Mouse (Mus musculus) kidney, adult 18-20 months (tissue): Measurements from ENCODE around the gene Baiap2l1.

ENCODE experiments used
- DNase-seq: peaks from one replicate; pipeline ENCODE4 v3.0.0; 2021

Baiap2l1 gene

DNA sequence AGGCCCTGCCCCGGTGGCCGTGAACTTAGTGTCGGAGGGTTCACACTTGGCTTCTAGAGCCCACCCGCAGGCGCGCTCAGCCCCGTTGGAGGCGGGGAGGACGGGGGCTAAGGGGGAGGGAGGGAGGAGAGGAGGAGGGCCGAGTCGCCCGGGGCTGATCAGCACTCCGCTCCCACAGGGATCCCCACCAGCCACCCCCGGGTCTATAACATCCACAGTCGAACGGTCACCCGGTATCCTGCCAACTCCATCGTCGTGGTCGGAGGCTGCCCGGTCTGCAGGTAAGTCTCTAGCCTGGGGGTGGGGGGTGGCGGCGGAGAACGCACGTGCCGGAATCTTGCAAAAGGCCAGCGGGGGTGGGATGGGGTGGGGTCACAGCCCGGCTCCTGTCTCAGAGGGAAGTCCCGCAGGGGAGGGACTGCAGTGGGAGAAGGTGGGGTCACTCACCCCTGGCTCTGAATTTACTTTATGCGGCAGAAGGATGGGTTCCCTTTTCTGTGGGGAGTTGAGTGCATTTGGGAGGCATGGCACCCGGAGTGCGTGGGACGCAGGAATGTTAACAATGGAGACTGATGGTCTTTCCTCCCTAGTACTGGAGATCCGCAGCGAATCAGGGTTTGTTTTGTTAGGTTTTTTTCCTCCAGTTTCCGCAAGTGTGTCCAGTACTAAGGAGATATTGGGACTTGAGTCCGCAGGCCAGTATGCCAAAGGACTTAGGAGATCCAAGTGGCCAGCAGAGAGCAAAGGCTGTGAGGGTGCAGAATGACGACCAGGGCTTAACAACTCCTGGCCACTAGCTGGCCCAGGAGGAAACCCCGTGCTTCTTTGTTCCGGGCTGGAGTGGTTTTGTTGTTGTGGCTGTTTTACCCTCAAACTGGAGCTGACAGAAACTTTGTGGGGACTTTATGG lies 102.0 kb downstream of the Baiap2l1 start:
- DNase-seq: peak; percentile 70

DNA sequence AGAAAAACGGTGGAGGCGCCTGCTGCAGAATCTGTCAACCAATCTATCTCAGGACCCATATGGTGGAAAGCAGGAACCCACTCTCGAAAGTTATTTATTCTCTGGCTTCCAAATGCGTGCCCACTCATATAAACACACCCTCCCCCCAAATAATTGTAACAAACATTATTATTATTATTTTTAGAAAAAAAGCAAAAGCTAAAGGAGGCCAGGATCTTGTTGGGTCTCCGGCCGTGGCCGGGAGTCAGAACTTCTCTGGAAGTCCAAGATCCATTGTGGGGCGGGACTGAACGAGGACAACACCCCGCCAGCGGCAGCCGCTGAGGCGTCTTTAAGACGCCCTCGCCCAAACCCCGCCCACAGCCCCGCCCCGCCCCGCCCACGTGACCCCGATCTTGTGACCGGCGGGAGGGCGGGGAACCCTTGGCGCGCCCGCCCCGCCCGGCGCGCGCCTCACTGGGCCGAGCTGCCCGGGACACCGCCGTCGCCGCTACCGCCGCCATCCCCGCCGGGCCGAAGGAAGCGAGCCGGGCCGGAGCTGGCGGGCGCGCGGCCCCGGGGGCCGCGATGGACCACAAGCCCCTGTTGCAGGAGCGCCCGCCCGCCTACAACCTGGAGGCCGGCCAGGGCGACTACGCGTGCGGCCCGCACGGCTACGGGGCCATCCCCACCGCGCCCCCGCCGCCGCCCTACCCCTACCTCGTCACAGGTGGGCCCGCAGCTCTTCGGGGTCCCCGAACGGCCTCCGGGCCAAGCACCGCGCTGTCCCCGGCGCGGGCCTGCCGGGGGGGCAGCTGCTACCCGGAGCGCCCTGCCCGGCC lies 102.9 kb downstream of the Baiap2l1 start:
- peak; percentile 91 for DNase-seq

DNA sequence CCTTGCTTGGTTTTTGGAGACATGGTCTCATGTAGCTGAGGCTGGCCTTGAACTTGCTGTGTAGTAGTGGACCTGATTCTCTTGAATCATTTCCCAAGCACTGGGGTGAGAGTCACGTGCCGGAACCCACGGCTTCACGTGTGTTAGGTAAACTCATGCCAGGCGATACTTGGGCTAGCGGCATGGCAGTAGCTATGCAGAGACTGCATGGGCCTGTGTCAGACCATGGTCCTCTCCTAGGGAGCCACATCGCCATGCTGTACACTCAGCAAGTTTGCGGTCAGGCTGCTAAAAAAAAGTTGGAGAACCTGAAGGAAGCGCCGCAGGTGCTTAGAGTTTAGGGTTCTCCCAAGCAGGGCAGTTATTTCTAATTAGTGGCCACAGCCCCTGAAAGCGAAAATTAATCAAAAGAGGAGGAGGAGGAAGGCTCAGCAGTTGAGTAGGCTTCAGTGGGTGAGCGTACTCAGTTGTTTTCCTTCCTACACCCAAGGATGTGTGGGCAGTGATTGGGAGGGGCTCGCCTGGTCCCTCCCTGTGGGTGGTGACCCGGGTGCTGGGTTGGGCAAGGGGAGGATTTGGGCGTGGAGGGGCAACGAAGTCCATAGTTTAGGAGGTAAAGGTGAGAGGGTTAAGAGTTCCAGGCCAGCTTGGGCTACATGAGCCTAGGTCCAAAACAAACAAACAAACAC lies 103.6 kb downstream of the Baiap2l1 start:
- peak; percentile 86 for DNase-seq

DNA sequence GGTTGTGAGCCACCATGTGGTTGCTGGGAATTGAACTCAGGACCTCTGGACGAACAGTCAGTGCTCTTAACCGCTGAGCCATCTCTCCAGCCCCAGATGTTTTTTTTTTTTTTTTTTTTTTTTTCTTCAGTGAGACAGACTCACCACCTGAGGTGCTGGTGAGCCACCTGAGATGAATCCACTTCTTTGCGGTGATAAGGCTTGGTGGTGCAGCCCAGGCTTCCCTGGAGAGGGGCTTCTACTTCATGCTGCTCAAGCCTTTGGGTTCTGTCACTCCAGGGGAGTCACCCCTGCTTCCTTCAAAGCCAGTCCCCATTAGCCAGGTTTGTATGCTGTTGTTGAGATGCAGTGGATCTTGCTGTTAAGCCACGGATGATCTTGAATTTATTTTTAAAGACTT lies 104.7 kb downstream of the Baiap2l1 start:
- DNase-seq: no peak

DNA sequence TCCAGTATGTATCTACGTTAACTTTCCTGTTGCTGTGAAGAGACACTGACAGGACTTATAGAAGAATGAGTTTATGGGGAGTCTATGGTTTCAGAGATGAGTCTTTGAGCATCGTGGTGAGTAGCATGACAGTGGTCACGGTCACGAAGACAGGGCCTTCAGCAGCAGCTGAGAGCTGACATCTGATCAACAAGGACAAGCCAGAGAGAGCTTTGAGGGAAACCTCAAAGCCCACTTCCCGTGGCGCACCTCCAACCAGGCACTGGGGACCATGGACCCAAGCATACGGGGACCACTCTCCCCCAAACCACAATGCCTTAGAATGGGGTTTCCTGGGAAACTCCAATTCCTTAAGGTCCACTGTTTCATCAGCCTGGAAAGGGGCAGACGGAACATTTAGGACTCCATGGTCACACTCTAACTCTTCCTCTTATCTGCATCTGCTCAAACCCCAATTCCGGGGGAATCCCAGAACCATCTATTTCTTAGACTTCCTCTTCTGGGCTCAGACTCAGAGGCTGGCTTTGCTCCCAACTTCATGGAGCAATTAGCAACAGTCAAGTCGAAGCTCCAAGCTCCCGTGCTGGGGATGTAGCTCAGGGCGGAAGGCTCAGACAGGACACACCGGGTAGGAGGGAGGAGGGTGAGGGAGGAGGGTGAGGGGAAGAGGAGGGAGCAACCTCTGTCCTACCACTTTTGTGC lies 105.9 kb downstream of the Baiap2l1 start:
- no peak for DNase-seq

DNA sequence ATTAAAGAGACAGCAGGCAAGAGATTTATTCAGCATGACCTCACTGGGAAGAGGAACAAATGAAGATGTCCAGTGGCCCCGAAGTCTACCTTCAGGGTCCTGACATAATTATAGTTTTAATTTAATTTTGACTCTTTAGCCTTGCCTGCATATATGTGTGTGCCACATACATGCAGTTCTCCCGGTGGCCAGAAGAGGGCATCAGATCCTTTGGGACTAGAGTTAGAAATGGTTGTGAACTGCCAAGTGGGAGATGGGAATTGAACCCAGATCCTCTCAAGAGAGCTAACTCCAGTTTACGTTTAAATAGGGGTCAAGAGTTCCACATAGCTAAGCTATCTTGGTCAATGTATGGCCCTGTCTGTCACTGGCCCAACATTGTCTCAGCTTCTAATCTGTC lies 108.0 kb downstream of the Baiap2l1 start:
- DNase-seq: no peak

DNA sequence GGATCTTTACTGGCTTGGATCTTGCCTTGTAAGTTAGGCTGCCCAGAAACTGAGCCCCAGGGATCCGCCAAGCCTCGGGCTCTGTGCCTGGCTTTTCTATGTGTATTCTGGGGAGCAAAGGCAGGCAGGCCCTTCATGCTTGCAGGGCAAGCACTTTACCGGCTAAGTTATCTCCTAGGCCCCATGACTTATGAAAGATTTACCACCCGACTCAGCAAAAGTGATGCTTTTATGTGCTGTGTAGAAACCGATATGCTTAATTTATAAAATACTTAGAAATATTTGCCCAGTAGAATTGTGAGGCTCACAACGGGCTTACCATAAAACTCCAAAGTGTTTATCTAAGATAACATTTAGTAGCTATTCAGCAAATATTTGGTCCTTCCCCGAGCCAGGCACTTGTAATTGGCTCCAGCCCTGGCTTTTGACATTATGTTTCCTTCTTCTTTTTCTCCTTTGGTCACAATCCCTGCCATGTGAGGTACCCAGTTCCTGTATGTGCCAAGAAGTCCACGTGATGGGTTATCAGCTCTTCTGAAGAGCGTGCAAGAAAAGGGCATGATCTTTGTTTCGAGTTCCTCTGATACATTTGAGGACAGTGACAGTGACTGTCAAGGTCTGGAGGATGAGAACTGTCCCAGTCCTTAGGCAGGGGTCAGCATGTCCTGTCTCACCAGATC lies 109.9 kb downstream of the Baiap2l1 start:
- DNase-seq: no peak

DNA sequence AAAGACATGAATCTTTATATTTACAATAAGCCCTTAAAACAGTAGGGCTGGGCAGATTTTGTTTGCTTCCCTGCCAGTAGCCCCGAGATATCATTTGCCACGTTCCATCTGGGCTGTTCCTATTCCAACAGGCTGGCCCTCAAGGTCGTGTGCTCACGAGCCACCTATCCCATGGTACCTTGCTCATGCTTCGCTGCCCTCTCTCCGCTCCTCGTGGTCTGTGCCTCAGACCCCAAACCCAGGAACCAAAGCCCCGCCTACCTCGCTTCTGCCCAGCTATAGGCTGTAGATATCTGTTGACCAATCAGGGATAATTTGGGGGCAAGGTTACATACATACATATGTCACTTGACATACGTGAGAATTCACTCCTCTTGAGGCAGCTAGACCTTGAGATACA lies 110.6 kb downstream of the Baiap2l1 start:
- no peak for DNase-seq

DNA sequence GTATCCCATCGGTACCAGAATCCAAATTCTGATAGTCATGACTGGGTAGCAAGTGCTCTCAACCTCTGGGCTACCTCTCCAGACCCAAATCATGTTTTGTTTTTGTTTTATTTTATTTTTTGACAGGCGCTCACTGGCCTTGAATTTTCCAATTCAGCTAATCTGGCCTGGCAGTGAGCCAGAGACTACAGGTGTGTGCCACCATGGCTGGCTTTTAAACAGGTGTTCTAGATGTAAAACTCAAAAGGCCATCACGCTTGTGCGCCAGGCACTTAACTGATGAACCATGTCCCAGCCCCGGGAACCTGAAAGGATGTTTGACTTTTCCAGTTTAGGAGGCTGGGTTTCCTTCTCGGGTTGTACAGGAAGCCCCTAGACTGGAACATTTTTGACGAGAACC lies 111.2 kb downstream of the Baiap2l1 start:
- no peak for DNase-seq

DNA sequence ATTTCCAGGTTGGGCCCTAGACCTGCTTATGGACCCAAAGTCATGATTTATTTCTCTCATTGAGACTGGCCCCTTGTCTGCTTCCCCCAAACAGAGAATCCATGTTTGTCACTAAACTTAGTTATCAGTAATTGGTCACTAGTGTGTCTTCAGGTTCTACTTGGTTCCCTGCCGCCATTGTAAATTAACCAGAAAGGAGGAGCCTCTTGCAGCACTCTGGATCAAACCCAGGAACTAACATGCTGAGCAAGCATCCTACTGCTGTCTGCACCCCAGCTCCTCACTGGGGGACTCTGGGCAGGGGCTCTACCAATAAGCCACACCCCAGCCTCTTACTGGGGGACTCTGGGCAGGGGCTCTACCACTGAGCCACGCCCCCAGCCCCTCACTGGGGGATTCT lies 112.3 kb downstream of the Baiap2l1 start:
- no peak for DNase-seq

DNA sequence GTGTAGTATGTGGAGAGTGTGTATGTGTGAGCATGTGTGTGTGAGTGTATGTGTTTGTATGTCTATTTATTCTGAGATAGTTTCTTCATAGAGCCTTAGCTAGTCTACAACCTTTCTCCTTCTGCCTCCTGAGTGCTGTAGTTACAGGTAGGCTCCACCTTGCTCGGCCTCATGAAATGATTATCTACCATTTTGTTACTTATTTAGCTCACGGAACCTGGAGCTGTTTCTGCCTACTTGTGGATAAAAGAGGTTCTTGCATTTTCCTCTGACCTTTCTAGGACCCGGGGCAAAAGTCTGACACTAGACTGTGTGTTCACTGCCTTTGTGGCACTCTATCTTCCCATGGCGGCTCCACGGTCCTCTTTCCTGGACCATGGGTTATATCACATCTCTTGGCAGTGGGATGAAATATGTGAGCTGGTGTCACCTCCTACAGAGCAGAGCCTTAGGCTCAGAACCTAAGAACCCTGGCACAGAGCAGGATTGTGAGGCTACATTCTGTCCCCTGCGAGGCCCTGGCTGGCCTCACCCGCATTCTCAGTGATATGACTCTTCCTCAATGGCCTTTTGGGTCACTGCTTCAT lies 113.9 kb downstream of the Baiap2l1 start, which contains the start of gene Bri3:
Gene Bri3 (plus strand): TSS at position 537 of the 587 bp plus-strand sequence.
- no peak for DNase-seq

DNA sequence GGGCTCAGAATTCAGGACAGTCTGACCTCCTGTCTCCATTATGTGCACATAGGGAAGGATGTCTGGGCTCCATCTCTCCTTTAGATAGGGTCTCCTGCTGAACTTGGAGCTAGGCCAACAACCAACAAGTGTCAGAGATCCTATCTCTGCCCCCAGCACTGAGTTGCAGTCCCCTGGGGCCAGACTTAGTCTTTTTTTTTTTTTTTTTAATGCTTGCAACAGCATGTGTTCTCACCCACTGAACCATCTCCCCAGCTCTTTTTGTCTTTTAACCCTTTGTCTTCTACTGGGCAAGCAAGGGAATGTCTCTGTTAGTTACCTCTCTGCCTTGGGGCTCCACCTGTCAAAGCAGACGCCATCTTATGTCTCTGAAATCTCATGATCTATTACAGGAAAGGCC lies 118.9 kb downstream of the Baiap2l1 start:
- DNase-seq: no peak

DNA sequence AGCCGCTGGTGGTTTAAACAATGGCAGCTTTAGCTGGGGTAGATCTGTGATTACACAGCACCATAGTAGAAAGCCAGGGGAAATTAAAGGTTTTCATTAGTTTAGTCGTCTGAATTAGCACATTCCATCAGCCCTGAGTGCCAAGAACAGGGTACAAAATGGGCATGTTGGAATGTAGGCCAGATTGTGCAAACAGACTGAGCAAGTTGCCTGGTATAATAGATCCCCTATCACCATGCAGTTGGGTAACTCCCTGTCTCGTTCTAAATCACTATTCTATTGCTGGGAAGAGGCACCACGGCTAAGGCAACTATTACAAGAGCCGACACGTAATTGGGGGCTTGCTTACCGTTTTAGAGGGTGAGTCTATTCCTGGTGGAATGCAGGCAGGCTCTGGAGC lies 123.2 kb downstream of the Baiap2l1 start:
- DNase-seq: no peak

DNA sequence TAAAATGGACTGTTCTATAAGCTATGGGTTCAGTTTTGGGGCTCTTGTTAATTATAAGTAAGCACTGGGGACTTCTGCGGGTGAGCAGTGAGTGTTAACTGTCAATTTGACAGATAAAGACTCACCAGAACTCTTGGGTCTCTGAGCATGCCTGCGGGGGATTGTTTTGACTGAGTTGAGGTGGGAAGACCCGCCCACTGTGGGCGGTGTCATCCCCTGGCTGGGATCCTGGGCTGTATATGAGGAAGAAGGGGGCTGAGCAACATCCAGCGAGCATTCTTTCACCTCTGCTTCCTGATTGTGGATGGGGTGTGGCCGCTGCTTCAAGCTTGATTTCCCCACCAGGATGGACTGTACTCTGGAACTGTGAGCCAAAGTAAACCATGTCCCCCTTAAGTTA lies 123.7 kb downstream of the Baiap2l1 start:
- no peak for DNase-seq

DNA sequence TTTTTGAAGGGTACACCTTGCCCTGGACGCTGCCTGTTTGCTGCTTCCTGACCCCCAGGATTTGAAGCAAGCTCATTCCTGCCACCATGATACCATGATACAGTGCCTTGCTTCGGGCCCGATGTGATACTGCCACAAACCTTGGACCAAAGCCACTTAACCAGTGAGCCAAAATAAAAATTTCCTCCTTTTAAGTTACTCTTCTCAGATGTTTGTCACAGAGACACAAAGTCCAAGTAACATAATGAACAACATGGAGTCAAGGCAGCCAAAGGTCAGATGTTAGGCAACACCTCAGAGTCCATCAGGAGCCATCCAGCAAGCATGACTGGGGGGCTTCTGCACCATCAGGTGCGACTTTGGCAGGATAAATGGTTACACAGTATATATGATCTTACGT lies 125.4 kb downstream of the Baiap2l1 start:
- DNase-seq: no peak

DNA sequence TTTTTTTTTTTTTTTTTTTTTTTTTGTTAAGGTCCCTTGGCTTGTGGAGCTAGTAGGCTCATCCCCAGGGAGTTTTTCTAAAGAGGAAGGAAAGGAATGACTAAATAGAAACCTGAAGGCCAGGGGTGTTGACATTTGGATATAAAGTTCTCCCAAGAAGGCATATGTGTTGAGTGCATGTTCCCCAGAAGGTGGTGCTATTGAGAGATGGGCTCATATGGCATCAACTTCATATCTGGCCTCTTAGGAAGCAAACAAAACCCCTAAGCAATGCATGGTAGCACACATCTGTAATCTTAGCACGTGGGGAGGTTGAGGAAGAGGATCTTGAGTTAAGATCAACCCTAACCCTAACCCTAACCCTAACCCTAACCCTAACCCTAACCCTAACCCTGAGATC lies 126.5 kb downstream of the Baiap2l1 start:
- no peak for DNase-seq

DNA sequence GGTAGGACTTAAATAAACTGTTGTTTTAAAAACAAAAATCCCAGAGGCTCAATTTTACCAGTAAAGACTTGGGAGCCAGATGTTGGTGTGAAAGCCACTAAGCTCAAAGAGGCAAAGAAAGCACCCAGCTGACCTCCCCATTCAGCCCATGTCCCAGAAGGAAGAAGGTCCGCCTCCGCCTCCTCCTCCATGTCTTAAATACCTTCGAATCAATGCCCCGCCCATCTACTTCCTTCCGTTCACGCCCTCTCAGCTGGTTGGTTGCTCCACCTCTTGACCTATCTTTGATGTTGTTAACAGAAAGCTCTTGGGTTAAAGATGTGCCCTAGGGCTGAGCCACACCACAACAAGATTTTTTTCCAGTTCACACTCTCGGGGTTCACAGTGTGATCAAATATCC lies 127.7 kb downstream of the Baiap2l1 start:
- DNase-seq: no peak

DNA sequence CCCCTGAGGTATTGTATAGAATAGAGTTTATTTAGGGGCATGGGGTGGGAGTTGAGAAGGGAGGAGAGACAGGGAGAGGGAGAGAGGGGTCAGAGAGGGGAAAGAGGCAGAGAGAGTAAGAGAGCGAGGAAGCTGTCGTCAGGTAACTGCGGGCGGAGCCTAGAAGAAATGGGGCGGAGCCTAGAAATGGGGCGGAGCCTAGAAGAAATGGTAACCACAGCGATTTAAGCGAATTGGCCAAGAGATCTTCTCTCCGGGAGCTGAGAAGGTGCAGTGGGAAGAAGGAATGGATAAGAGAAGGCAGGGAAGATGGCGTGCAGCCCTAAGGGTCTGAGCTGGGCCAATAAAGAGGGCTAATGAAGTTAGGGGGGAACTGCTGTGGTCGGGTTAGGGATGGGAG lies 131.7 kb downstream of the Baiap2l1 start:
- no peak for DNase-seq

DNA sequence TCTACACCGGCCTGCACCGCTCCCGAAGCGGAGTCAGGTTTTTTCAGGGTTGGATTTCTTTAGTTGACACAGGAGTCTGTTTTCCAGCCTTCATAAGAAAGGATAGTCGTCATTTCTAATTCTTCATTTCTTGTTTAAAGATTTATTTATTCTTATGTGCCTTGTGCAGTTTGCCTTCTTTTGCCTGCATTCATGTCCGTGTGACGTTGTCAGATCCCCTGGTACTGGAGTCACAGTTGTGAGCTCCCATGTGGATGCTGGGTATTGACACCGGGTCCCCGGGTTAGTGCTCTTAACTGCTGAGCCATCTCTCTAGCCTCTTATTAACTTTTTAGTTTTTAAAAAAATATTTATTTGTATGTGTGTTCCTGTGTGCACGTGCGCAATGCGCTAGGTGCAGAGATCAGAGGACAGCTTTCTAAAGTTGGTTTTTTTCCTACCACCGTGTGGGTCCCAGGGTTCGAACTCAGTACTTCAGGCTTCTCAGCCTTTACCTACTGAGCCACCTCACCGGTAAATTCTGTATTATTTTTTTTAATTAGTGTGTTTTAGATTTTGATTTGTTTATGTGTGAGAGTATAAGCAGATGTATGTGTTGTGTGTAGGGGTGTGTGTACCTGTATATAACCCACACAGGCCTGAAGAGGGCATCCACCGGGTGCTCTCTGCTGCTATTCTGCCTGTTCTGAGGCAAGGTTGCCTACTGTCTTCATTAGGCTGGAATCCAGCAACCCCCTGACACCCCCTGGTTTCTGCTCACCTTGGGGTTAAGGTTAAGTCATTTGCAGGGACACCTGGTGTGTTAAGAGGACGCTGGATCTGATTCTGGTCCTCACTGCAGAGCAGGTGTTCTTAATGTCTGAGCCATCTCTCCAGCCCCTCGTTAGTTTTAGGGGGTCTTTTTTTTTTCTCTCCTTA lies 133.8 kb downstream of the Baiap2l1 start:
- DNase-seq: no peak

DNA sequence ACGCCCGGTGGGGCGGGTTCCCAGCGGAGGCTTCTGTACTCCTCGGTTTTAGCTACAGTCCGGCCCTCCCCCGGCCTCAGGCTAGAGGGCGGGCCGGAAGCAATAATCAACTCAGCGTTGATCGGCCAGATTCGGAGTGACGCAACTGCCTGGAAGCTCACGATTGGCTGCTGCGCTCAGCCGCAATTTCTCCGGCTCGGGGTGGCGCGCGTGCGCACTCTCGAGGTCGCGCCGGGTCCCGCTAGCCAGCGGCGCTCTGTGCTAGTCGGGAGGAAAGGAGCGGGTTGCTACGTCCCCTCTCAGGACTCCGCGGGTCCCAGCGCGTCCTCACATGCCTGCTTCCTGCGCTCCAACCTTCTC lies 134.4 kb downstream of the Baiap2l1 start, which contains the start of gene Tecpr1:
Gene Tecpr1 (minus strand): TSS at position 113 of the 360 bp plus-strand sequence.
- DNase-seq: peak; percentile 95
